Mouse (Mus musculus) cerebellum, postnatal 10 days (tissue): ENCODE results near the gene Myh7.
A peak's percentile ranks its signal among the peaks of the same experiment; 100 is the strongest.
"Not testable (repeated sequence)": the region's sequence is repeated elsewhere in the genome, so short reads cannot be mapped to it uniquely, and the experiment has no call there.

ENCODE experiments used
- DNase-seq, 2 experiments: peaks; one replicate each; pipeline ENCODE4 v3.0.0; 2021; ENCODE audit warnings: mixed read lengths in 2 of 2

The Myh7 gene

DNA sequence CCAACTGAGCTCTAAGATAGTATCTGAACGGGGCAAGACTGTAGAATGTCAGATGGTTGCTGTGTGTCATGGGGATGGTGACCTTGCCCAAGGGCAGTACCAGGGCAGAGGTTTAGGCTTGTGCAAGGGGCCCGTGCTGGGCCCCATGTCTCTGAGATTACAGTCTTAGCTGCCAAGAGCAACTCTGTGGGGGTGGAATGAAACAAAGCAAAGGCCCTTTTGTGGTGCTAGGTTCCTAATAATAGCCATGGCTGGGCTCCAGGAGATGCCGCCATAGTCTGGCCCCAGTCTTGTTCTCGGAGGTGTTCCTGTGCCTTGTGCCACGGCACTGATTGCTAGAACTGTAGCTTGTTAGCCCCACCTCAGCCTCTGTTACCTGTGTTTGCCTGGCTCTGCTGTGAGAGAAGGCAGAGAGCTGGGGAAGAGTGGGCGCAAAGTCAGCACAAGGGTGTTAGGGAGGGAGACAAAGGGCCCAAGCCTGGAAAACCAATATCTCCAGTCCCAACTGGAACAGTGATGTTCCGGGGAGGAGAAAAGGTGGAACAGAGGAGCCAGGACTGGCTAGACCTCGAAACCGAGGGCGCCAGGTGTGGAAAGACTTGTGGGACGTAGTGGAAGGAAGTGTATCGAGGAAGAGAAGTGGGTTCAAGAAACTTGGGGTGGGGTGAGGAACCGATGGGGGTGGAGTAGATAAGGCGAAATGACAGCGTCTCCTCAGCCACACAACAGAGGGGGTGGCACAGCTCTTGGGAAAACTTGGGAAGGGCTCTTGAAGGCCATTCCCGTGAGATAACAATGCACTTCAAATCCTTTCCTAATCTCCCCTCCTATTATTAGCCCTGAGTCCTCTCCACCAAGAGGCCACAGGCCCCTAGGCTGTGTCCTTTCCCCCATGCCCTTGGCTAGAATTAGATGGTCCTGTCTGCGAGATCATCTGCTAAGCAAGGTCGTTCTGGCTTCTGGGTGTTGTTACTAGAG is 9.7 kb upstream of the Myh7 start:
- peak; percentile 37 to 46 for DNase-seq

GRCm38 (mm10) chr14:55002687-55003120 is 8.3 kb upstream of the Myh7 start:
- no peak for DNase-seq

DNA sequence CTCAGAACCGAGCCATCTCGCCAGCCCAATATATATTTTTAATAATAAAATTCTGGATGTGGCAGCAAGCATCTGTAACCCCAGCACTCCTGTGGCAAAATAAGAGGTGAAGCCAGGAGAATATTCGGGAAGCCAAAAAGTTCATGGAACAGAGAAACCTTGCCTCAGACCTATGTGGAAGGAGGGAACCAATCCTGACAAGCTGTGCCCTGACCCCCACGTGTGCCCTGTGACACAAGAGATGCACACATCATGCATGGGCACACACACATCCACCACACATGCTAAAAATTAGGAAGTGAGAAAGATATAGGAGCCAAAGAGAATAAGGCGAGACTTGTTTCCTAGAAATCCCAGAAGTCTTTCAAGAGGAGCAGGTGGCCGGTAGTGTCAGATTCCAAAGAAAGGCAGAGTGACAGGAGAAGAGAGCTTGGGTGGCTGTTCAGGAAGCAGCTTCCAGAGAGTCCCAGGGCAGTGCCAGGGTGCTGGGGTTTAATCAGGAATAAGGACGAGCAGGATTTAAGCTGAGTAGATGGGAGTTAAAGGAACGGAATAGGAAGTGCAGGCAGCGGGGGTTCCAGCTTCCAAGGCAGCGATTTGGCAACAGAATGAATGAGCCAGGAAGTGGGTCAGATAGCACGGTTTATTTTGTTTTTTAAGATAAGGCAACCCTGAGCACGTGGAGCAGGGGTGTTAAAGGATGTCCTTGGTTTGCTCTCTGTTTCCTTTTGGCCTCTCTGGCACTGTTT is 7.7 kb upstream of the Myh7 start:
- no peak for DNase-seq

GRCm38 (mm10) chr14:55001446-55001845 is 7.0 kb upstream of the Myh7 start:
- no peak for DNase-seq

- DNase-seq = no peak
Measured at GRCm38 (mm10) chr14:55000814-55001213, 6.4 kb upstream of the Myh7 start.

DNA sequence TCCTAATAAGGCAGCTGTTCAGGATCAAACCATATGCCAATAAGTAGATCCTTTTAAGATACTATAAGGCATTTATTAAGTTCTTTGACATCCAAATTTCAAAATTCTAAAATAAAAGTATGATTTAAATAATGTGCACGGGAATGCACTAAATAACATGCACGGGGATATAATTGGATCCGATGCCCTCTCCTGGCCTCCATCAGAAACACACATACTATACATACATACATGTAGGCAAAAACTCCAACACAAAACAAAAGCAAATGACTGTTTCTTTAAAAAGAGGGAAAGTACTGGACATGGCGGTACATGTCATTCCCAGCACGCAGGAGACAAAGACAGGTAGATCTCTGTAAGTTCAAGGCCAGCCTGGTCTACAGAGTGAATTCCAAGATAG is 5.4 kb upstream of the Myh7 start:
- DNase-seq = peak in 1 of 2 experiments; percentile 22

GRCm38 (mm10) chr14:54998680-54999079 is 4.3 kb upstream of the Myh7 start:
- no peak for DNase-seq

DNA sequence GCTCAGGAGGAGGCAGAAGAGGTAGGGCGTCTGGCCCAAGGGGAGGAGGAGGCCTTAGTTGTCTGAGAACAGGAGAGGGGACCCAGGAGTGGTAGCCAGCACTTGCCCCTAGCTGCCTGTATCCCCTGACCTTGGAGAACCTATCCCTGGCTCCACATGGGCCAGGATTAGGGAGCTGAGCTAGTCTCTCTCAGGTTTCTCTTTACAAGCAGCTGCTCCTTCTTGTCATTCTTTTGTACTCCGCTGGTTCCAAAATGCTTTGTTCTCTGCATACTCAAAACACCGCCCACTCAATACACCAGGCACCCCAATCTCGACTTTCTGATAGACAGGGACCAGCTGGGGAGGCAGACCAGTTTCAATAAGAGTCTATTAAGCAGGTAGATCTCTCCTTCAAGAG is 2.9 kb upstream of the Myh7 start:
- no peak for DNase-seq

GRCm38 (mm10) chr14:54996793-54997192 is 2.4 kb upstream of the Myh7 start:
- DNase-seq = no peak

- peak; percentile 34 to 41 for DNase-seq
Measured at GRCm38 (mm10) chr14:54995457-54996138, 1.2 kb upstream of the Myh7 start.

GRCm38 (mm10) chr14:54994869-54995186 is 402 bp upstream of the Myh7 start:
- no peak for DNase-seq

DNA sequence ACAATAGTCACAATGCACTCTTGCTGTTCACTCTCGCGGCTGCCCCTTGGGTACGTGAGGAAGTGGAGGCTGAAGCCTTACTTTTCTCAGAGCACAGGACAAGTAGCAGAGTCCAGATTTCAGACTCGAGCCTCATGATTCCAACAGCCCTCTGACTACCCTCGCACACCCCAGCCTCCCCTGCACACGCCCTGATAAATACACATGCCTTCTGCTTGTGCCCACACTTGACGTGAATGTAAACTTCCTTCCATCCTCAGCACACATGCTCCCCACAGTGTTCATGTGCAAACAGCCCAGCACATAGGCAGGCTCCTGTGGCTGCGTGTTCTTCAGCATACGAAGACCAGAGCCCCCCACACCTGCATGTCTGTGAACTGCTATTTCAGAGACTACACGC is 790 bp downstream of the Myh7 start:
- DNase-seq = no peak

- DNase-seq = no peak
Measured at GRCm38 (mm10) chr14:54992196-54992595, 2.2 kb downstream of the Myh7 start.

DNA sequence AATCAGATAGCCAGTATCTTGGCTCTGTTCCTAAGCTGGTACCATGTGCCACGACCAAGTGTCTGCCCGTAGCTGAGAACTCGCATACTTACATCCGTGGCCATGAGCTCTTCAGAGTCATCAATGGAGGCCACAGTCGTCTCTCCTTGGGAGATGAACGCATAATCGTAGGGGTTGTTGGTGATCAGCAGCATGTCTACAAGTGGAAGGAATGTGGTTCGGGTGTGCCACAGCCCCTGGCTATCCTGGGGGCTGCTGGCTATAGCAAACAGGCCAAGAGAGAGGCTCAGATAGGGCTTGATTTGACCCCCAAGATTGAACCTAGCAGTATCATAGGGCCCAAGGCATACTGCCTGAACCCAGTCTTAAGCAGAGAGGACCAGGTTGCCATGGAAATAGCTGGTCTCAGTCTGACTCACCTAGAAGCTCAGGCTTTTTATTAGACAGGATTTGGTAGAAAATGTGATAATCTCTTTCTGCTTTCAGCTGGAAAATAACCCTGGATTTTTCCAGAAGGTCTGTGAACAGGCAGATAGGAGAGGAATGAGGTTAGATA is 4.5 kb downstream of the Myh7 start:
- no peak for DNase-seq

GRCm38 (mm10) chr14:54988882-54989281 is 5.5 kb downstream of the Myh7 start:
- DNase-seq = no peak

DNA sequence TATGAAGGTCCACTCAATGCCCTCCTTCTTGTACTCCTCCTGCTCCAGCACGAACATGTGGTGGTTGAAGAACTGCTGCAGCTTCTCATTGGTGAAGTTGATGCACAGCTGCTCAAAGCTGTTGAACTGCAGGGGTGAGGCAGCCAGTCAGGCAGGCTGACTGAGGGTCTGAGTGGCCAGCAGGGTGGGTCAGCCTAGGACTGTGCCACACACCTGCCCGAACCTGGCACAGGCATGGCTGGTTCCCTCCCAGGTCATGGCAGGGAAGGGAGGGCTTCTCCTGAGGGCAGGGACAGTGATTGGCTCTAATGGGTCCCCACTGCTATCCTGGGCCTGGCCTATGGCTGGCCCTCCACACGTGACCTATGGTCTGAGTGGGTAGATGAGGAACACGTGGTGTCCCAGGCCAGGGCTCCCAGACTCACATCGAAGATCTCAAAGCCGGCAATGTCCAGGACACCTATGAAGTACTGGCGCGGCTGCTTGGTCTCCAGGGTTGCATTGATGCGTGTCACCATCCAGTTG is 6.0 kb downstream of the Myh7 start:
- not testable (repeated sequence) for DNase-seq

- DNase-seq = no peak
Measured at GRCm38 (mm10) chr14:54981934-54982333, 12.5 kb downstream of the Myh7 start.

- no peak for DNase-seq
Measured at GRCm38 (mm10) chr14:54978664-54979063, 15.8 kb downstream of the Myh7 start.

- DNase-seq = no peak
Measured at GRCm38 (mm10) chr14:54976633-54977032, 17.8 kb downstream of the Myh7 start, which contains the start of gene Gm17428. Gene Gm17428 (plus strand): TSS chr14:54976933.

GRCm38 (mm10) chr14:54974068-54974791 is 20.2 kb downstream of the Myh7 start:
- DNase-seq = peak; percentile 12 to 21

GRCm38 (mm10) chr14:54972786-54973185 is 21.6 kb downstream of the Myh7 start:
- DNase-seq = not testable (repeated sequence)

GRCm38 (mm10) chr14:54968344-54968743 is 26.1 kb downstream of the Myh7 start:
- DNase-seq = no peak
